Mouse (Mus musculus) heart, embryonic 11.5 days (tissue): ENCODE data around the gene Olfr1121. TPM values are rescaled to one million over a fixed set of nuclear protein-coding genes. Genes with fewer than 3 reads are reported as not detected.

Experiments used
- polyA plus RNA-seq: library from polyadenylated mRNA; unstranded; fragments of >200 nt; fragmentation: Nextera tagmentation; extraction: Ambion mirVana; gene quantifications from 2 replicates; pipeline ENCODE4 v1.2.1, GENCODE M21; 2014

Gene Olfr1121
- polyA plus RNA-seq, 1 experiment from 2014 or later, result not detected

Other genes with a start within 250 kb of the Olfr1121 start
- gene Olfr1110, start 229.6 kb upstream of the Olfr1121 start, polyA plus RNA-seq, result not detected in 2 replicates
- not detected in 2 replicates for gene Olfr1111, start 217.3 kb upstream of the Olfr1121 start, polyA plus RNA-seq
- not detected in 2 replicates for gene Olfr1112, start 182.1 kb upstream of the Olfr1121 start, polyA plus RNA-seq
- gene Olfr1113, start 160.9 kb upstream of the Olfr1121 start, polyA plus RNA-seq, result not detected in 2 replicates
- gene Olfr1115, start 121.9 kb upstream of the Olfr1121 start, polyA plus RNA-seq, result not detected in 2 replicates
- gene Olfr1116, start 102.4 kb upstream of the Olfr1121 start, polyA plus RNA-seq, result not detected in 2 replicates
- not detected in 2 replicates for gene Olfr1118, start 62.3 kb upstream of the Olfr1121 start, polyA plus RNA-seq
- not detected in 2 replicates for gene Olfr1120, start 15.1 kb upstream of the Olfr1121 start, polyA plus RNA-seq
- not detected in 2 replicates for gene Olfr1122, start 16.0 kb downstream of the Olfr1121 start, polyA plus RNA-seq
- not detected in 2 replicates for gene Olfr1123, start 46.7 kb downstream of the Olfr1121 start, polyA plus RNA-seq
- gene Olfr1124, start 60.4 kb downstream of the Olfr1121 start, polyA plus RNA-seq, result not detected in 2 replicates
- gene Olfr1126, start 84.1 kb downstream of the Olfr1121 start, polyA plus RNA-seq, result not detected in 2 replicates
- gene Pramel7, start 127.2 kb downstream of the Olfr1121 start, polyA plus RNA-seq, result not detected in 2 replicates
- not detected in 2 replicates for gene Pramel6, start 136.7 kb downstream of the Olfr1121 start, polyA plus RNA-seq
- not detected in 2 replicates for gene Olfr153, start 161.9 kb downstream of the Olfr1121 start, polyA plus RNA-seq
- not detected in 2 replicates for gene Olfr1128, start 175.6 kb downstream of the Olfr1121 start, polyA plus RNA-seq
- gene Olfr1129, start 204.0 kb downstream of the Olfr1121 start, polyA plus RNA-seq, result not detected in 2 replicates
- not detected in 2 replicates for gene Olfr1130, start 236.3 kb downstream of the Olfr1121 start, polyA plus RNA-seq